Comparison of ENCODE assay signal across 15 mouse cellular contexts in the genomic region with DNA sequence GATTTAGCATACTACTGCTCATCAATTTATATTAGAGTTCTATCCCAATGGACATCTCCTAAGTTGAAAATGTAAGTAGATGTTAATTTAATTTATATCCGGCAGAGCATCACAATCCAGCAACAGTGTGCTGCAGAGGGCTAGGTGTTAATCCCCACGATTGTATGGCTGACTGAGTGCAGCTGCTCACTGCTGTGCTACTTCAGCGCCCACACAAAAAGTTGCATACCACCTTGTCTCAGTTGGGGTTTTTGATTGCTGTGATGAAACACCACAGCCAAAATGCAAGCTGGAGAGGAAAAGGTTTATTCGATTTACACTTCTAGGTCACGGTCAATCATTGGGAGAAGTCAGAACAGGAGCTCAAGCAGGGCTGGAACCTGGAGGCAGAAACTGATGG. TPM values are rescaled to one million over a fixed set of nuclear protein-coding genes. Genes with fewer than 3 reads are reported as not detected.
DNase-seq lines count a peak whose midpoint lies in the region.
"Had no signal": no experiment of that assay in that cellular context is flagged by ENCODE, and none has a peak within 500 bp of the region (broad histone marks: within the 10 kb centered on the region; RNA-seq: fewer than 3 reads in every experiment).

No protein-coding gene starts in this region.

- intact Hi-C loops in heart, postnatal 25 days (cut with DNase I): no loop called here

- peak; percentile 56 for DNase-seq in heart, adult 11 months
- no peak for DNase-seq in heart, postnatal 25 days (ENCODE audit: low spot score)
- DNase-seq: adrenal gland, adult 2 months; adrenal gland, adult 8-10 months; adrenal gland, postnatal 10 days; adrenal gland, postnatal 14 days; adrenal gland, postnatal 25 days; adrenal gland, postnatal 36 days; B cell, adult 2 months; cerebellum, adult 11 months; cerebellum, adult 11-12 months; cerebellum, adult 18-20 months; cerebellum, adult 2 months had no signal

RNA-seq across cellular contexts. Expression of a gene that starts 41.4 kb away (rescaled TPM):
- total RNA-seq in heart, postnatal 25 days (2021): 1 to 10 TPM; 4.1 to 4.6 TPM
- total RNA-seq: G1E, MEL had no signal
